Comparison of ENCODE assay signal across 28 mouse cellular contexts in genomic region chr11:32682335-32683102, GRCm38 (mm10). TPM values are rescaled to one million over a fixed set of nuclear protein-coding genes. Genes with fewer than 3 reads are reported as not detected.
DNase-seq lines count a peak whose midpoint lies in the region; ATAC-seq and TF ChIP-seq lines count a peak whose summit lies in the region.
"Had no signal": no experiment of that assay in that cellular context is flagged by ENCODE, and none has a peak within 500 bp of the region (broad histone marks: within the 10 kb centered on the region; RNA-seq: fewer than 3 reads in every experiment).

No protein-coding gene starts in this region.

- H3K27ac ChIP-seq in layer of hippocampus, adult 2 months = peak overlapping the region; percentile 85
- H3K27ac ChIP-seq: embryonic facial prominence, embryonic 13.5 days; forebrain, embryonic 13.5 days; hindbrain, embryonic 13.5 days; kidney, embryonic 15.5 days; limb, embryonic 12.5 days; midbrain, embryonic 15.5 days; neural tube, embryonic 13.5 days; stomach, postnatal 0 days had no signal

- no peak for TF ChIP-seq CTCF in layer of hippocampus, adult 2 months (conservative IDR thresholded peaks at IDR 0.05)

- intact Hi-C loops in heart, postnatal 14 days (cut with DNase I) = no loop called here

- DNase-seq in layer of hippocampus, adult 2 months (ENCODE audit: low spot score in 2 of 2) = no peak
- DNase-seq in layer of hippocampus, postnatal 10 days (ENCODE audit: low spot score in 2 of 2) = no peak
- peak; percentile 78 for DNase-seq in A20 (ENCODE audit: low read depth, low spot score)
- DNase-seq in brain, adult 2 months (ENCODE audit: low read depth, low spot score) = peak; percentile 24
- DNase-seq in heart, postnatal 14 days = no peak
- no peak for DNase-seq in cerebellum, adult 9-11 months
- DNase-seq: adrenal gland, postnatal 10 days; cerebellum, postnatal 25 days; embryo, embryonic 11 days; heart, adult 11 months; heart, postnatal 10 days; kidney, adult 11 months; lung, embryonic 14.5 days; right cerebral cortex, adult 18-20 months; right cerebral cortex, postnatal 4 days; thymus, adult 2 months had no signal

- ATAC-seq in monocyte, adult 5-6 weeks (replicated peaks; ENCODE audit: insufficient number of reproducible peaks, low FRiP score, low TSS enrichment, poor library complexity, severe bottlenecking) = peak; percentile 65
- ATAC-seq: forebrain, embryonic 13.5 days; midbrain, embryonic 15.5 days had no signal

- no peak overlapping the region for H3K4me3 ChIP-seq in layer of hippocampus, adult 2 months
- H3K4me3 ChIP-seq: embryonic facial prominence, embryonic 13.5 days; erythroblast, embryonic 14.5 days; forebrain, embryonic 13.5 days; heart, embryonic 12.5 days; hindbrain, embryonic 13.5 days; kidney, embryonic 15.5 days; limb, embryonic 12.5 days; midbrain, embryonic 15.5 days; myocyte; neural tube, embryonic 13.5 days had no signal

RNA-seq across cellular contexts. Expression of gene Fbxw11, which starts 40.0 kb away (rescaled TPM):
- 100 to 1,000 TPM; 146 to 157 TPM for total RNA-seq in layer of hippocampus, adult 2 months (2021)
- total RNA-seq in layer of hippocampus, postnatal 10 days (2021) = 100 to 1,000 TPM; 119 to 132 TPM
- total RNA-seq in monocyte, adult 5-6 weeks (2017) = 57.1 to 117 TPM (median 73.5 TPM) in 3 replicates
- 10 to 100 TPM; 51.0 to 55.4 TPM for total RNA-seq in heart, postnatal 14 days (2021)

Comparison
In these comparisons a context has a peak if more than half of its experiments do, and no peak if none do; other contexts are left out.
1. DNase-seq: peak in A20 (single experiment) and brain, adult 2 months (single experiment); none in layer of hippocampus, adult 2 months (0 of 2), layer of hippocampus, postnatal 10 days (0 of 2), heart, postnatal 14 days (0 of 2) and cerebellum, adult 9-11 months (single experiment).